Mouse (Mus musculus): ENCODE measurements at regions not wholly inside any gene's neighbourhood (a gene's known extent, or its start where the extent isn't known, plus 50 kb on each side); places are given as distances from the start of the nearest gene placed in this dataset.

GRCm38 (mm10) chr3:14958277-14958676, 72.2 kb downstream of the Car2 start:
- no peak for TF ChIP-seq POLR2A (IDR thresholded peaks at IDR 0.05; ENCODE audit: low read depth, low read length)
- TF ChIP-seq CTCF (IDR thresholded peaks at IDR 0.05; ENCODE audit: extremely low read depth, insufficient read length, insufficient replicate concordance, low read depth, low read length), result no peak

Measured in small intestine, adult 2 months (tissue).